Mouse (Mus musculus): ENCODE data around the gene Sh2d6.

Sh2d6 gene

GRCm38 (mm10) chr6:72521607-72522006, at the start of gene Sh2d6:
Sh2d6 (minus strand) TSS chr6:72521707.
- in situ Hi-C loops (cut with MseI, MboI), result no loop called here

- in situ Hi-C loops (cut with MseI, MboI), result no loop called here
These were observed 49.3 kb upstream of the Sh2d6 start for GRCm38 (mm10) chr6:72570644-72571397.

DNA sequence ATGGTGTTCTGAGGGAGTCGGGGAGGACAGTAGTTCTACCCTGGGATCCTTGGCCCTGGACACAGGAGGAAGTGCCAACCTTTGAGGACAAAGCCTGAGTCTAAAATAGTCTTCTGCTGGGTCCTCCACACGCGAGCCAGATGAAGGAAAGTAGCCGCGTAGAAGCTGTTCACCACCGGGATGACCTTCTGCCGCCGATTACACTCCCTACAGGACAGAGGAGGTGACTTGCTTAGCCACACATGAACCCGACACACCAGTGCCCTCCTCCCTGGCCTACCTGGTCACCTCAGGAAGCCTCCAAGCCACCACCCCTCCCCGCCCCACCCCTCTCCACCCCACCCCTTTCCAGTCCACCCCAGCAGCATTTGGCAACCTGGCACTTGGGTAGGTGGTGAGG, 47.2 kb upstream of the Sh2d6 start:
- in situ Hi-C loops (cut with MseI, MboI), result no loop called here

- in situ Hi-C loops (cut with MseI, MboI), result no loop called here
These were observed 46.0 kb upstream of the Sh2d6 start for GRCm38 (mm10) chr6:72567508-72567907.

GRCm38 (mm10) chr6:72566044-72566443, 44.5 kb upstream of the Sh2d6 start:
- in situ Hi-C loops (cut with MseI, MboI), result no loop called here

DNA sequence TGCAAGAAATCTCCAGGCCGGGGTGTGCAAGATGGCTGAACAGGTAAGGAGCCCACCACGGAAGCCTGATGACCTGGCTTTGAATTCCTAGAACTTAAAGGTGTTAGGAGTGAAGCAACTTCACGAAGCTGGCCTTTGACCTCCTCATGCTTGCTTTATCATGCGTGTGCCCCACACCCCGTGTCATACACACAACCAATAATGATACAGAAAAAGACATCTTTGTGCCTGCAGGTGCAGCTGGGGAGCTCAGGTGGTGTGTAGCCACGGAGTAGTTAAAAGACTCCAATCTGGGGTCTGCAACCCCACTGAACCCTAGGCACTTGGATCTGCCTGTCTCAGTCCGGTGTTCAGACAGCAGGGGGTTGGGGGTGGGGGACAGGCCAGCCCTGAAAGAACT, 44.0 kb upstream of the Sh2d6 start:
- in situ Hi-C loops (cut with MseI, MboI), result no loop called here

- in situ Hi-C loops (cut with MseI, MboI), result no loop called here
These were observed 41.4 kb upstream of the Sh2d6 start for GRCm38 (mm10) chr6:72562894-72563293.

- in situ Hi-C loops (cut with MseI, MboI), result no loop called here
These were observed 41.0 kb upstream of the Sh2d6 start for GRCm38 (mm10) chr6:72562486-72562885.

- in situ Hi-C loops (cut with MseI, MboI), result no loop called here
These were observed 39.3 kb upstream of the Sh2d6 start for GRCm38 (mm10) chr6:72560801-72561200.

DNA sequence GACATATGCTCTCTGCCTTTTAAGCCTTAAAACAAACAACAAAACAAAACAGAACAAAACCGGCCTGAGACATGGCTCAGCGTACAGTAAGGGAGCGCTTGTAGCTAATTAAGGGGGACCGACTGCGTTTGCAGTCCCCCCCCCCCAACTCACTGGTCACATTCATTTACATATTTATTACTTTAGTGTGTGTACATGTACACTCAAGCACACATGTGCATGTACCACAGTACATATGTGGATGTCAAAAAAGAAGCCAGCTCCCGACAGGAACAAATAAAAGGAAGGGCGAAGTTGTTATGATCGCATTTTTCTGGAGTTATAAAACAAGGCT, 31.5 kb upstream of the Sh2d6 start:
- in situ Hi-C loops (cut with MseI, MboI), result no loop called here

DNA sequence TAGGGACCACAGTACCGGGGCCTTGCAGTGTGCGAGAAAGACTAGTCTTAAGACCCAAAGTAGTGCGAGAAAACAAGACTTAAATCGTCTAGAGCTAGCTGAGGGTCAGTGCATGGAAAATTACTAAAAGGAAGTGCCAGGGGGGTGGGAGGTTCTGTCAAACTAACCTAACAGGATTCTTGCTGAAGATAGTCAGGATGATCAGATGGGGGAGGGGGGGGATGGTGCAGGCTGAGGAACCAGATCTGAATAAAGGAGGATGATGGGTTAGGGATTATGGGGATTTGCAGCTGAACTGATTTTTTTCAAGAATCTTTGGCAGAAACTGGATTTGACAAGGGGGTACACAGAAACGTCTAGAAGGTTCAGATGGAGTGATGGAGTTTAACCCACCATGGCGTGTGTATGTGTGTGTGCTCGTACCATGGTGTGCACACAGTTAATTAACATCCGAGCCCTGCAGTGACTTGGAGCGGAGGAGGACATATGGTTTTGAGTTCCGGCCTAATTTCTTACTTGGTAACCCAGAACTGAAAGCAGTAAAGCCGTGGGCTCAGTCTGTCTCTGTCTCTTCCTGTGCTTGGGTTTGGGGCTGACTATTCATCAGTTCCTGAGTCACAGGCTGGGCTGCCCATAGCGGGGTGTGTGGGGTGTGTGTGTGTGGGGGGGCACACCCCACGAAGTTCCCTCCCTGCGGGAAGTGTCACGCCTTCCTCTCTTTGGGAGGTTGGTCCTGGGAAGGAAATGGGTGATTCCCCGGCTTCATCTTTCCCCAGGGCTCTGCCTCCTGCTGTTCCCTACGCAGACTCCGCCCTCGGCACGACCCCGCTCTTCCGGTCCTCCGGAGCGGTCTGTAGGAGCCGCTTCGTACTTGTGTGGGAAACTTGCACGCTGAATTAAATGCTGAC, 30.9 kb upstream of the Sh2d6 start:
- in situ Hi-C loops (cut with MseI, MboI), result no loop called here

GRCm38 (mm10) chr6:72550503-72551100, 29.1 kb upstream of the Sh2d6 start:
- in situ Hi-C loops (cut with MseI, MboI), result no loop called here

DNA sequence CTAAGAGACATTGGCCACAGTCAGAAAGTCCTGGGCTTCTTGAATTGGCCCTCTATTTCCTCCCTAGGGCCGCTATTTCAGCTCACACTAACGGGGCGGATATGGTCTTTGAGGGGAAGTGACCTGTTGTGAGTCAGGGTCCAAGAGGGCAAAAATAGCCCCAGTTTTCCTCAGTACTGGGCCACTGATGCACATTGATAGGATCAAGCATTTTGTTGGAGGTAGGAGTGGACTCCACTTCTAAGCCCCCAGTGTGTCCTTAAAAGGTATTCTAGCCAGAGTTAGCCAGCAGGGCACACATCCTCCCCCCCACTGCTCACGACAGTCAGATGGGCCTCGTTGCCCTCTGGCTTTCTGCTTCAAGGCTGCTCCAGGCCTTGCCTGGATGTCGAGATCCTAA, 28.5 kb upstream of the Sh2d6 start:
- in situ Hi-C loops (cut with MseI, MboI), result no loop called here

- in situ Hi-C loops (cut with MseI, MboI), result no loop called here
These were observed 27.6 kb upstream of the Sh2d6 start for GRCm38 (mm10) chr6:72549041-72549580.

- in situ Hi-C loops (cut with MseI, MboI), result no loop called here
These were observed 26.4 kb upstream of the Sh2d6 start for GRCm38 (mm10) chr6:72547862-72548261.

GRCm38 (mm10) chr6:72547121-72547520, 25.6 kb upstream of the Sh2d6 start:
- in situ Hi-C loops (cut with MseI, MboI), result no loop called here

- in situ Hi-C loops (cut with MseI, MboI), result no loop called here
These were observed 23.9 kb upstream of the Sh2d6 start for GRCm38 (mm10) chr6:72545377-72545776.

GRCm38 (mm10) chr6:72544283-72544987, 22.9 kb upstream of the Sh2d6 start, which contains the start of gene Capg:
Capg (plus strand) TSS chr6:72544391.
- in situ Hi-C loops (cut with MseI, MboI), result no loop called here

DNA sequence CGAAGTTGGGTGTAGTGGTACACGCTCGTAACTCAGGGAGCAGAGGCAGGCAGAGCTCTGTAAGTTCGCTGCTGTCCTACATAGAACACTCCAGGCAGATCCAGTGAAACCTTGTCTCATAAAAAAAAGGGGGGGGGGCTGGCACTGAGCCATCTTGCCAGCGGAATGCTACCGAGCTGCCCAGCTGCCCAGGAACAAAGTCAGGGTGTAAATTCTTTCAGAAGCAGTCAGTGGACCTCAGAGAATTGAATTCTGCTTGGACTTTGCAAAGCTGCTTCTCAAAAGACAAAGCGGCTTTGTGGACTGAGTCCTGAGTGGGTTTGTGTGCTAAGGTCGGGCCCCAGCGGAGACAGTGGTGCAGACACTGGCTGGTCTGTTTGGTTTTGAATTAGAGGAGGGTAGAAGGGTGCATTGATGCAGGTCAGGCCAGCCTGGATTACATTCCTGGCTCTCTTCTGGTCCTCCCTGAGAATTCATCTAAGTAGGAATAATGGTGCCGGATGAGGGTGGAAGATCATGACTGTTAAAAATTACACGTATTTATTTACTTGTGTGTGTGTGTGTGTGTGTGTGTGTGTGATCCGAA, 21.9 kb upstream of the Sh2d6 start:
- in situ Hi-C loops (cut with MseI, MboI), result no loop called here

DNA sequence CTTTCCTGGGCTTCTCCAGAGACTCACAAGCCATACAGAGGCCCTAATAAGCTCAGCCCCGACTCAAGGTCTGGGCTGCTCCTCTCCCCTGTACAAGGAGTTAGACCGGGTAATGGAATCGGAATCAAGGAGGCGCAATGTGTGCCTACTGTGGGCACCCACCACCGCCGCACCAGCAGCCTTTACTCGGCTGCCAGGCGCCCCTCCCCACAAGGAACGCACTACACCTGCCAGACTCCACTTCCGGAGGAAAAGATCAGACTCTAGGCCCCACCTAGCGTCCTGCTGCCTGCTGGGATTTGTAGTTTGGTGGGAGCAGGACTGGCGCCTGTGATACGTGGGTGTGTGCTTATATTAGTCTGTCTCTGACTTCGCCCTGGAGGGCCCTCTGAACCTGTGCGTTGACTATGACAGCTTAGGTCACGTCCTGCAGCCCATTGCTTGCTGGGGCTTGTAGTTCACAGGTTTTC, 17.1 kb upstream of the Sh2d6 start:
- in situ Hi-C loops (cut with MseI, MboI), result loop anchor here (5.0 kb wide), 1 partner anchor 111 kb away; no protein-coding TSS in a partner anchor

DNA sequence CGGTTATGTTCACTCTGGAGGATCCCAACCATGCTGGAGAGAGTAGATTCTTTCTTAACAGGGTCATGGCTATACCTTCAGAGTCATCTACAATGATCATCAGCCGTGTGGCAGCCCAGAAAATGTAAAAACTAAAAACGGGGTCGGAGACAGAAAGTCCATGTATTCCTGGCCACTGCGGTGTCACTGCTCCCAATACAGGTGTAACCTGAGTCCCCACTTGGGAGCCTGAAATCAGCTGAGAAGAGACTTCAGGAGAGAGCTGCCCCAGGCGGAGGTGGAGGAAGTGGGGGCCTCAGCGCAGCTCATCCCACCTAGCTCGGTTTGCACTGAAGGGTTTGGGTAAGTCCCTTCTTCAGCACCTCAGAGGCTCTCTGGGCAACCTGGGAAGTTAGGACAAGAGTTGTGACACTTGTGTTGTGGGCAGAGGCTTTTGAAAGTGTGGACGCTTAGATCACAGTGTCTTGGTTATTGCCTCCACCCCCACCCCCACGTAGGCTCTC, 16.5 kb upstream of the Sh2d6 start:
- in situ Hi-C loops (cut with MseI, MboI), result loop anchor here (5.0 kb wide), 1 partner anchor 111 kb away; no protein-coding TSS in a partner anchor
